Mouse (Mus musculus) activated CD4-positive, CD25-positive, alpha-beta regulatory T cell, adult 9 weeks (primary cell): ENCODE data around the gene Olfr218. TPM values are rescaled to one million over a fixed set of nuclear protein-coding genes. Genes with fewer than 3 reads are reported as not detected.

Source experiments
- polyA plus RNA-seq: library from polyadenylated mRNA; unstranded; fragments of 100-300 nt; shearing (Covaris generic); gene quantifications from one replicate; pipeline ENCODE4 v1.2.1, GENCODE M21; 2017

Gene Olfr218
- polyA plus RNA-seq: not detected

DNA sequence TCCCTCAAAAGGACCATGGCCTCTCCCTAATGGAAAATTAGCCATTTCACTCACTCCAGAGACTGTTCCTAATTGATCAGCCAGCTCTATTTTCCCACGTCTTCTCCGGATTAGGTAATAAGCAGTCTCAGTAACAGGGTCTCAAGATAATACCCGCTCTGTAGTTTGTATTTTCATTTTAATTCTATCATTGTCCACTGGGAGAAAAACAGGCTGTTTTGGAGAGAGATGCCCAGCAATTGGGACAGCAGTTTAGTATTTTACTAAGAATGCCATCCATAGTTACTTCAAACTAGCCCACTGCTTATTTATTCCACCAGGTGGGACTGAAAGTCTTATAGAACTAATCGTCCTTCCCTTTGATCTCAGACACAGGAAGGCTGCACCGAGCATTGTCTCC lies at the start of gene Olfr218:
TSS of gene Olfr218 (plus strand) at position 301 of the 400 bp plus-strand sequence.

DNA sequence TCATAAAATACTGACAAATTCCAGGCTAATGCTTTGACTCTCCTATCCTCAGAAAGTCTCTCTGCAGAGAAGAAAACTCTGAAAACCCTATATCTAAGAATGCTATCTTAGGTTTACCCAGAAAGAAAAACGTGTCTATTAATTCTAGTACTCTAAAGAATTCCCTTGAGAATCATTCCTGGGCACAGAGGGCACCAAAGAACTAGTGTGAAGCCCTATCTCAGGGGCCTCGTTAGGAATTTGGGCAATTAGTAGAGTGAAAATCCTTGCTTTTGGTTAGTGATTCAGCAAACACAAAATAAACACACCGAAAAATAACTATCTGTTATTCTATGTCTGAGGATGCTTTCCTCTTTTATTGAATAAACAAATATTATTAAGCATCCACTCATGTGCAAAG lies 7.1 kb upstream of the Olfr218 start, which contains the start of gene Olfr1406:
TSS of gene Olfr1406 (minus strand) at position 101 of the 400 bp plus-strand sequence.

DNA sequence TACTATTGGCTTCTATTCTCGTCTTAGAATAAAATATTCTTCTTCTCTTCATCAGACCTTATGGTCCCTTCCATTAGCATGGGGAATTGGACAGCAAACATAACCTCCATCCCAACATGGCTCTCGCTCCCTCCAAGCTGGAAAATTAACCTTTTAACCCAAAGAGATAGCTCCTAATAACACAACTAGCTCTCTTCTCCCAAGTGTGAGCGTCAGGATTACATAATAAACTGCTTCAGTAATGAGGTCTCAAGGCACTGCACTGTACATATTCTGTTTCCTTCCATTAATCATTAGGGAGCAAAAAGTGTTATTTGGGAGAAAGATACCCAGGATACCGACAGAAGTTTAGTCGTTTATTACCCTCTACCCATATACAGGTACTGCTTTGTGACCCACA lies 14.5 kb downstream of the Olfr218 start, which contains the start of gene Olfr1404:
TSS of gene Olfr1404 (plus strand) at position 301 of the 400 bp plus-strand sequence.

DNA sequence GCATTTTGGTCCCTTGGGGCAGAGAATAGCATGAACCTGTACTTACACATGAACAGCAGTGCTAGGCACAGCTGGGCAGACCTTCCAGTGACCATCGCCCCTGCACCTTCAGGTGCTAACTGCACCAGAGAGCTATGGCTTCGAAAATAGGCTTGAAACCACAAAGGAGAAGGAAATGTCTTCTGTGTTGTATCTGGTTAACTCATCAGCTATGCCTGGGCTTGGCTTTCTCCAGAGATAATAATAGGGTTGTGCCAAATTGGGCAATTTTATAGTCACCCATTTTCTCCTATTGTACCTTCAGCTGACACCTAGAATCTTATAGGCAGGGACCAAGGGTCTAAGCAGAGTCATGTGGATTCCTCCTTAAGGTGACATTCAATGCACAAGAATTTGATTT lies 29.5 kb downstream of the Olfr218 start, which contains the start of gene Fcer1a:
TSS of gene Fcer1a (minus strand) at position 134 of the 400 bp plus-strand sequence.

Other genes with a start within 250 kb of the Olfr218 start
- gene Olfr16, start 247.4 kb upstream of the Olfr218 start, polyA plus RNA-seq: not detected
- gene Olfr1408, start 60.4 kb upstream of the Olfr218 start, polyA plus RNA-seq: not detected
- not detected for gene Olfr1406, start 7.2 kb upstream of the Olfr218 start, polyA plus RNA-seq
- not detected for gene Olfr1404, start 14.6 kb downstream of the Olfr218 start, polyA plus RNA-seq
- not detected for gene Fcer1a, start 29.4 kb downstream of the Olfr218 start, polyA plus RNA-seq
- gene Olfr418, start 68.2 kb downstream of the Olfr218 start, polyA plus RNA-seq: not detected
- gene Mptx2, start 80.0 kb downstream of the Olfr218 start, polyA plus RNA-seq: not detected
- gene Ackr1, start 135.9 kb downstream of the Olfr218 start, polyA plus RNA-seq: not detected
- gene Aim2, start 153.1 kb downstream of the Olfr218 start, polyA plus RNA-seq: 69.2 TPM
- gene Cadm3, start 169.9 kb downstream of the Olfr218 start, polyA plus RNA-seq: not detected